Mouse (Mus musculus): ENCODE results near the gene Capn15. TPM values are rescaled to one million over a fixed set of nuclear protein-coding genes. Genes with fewer than 3 reads are reported as not detected.
A peak's percentile ranks its signal among the peaks of the same experiment; 100 is the strongest.

Capn15 gene
- total RNA-seq, 2 experiments from 2014 or later: 5.7 to 9.6 TPM

- no peak for ATAC-seq (replicated peaks; ENCODE audit: low FRiP score, poor library complexity, severe bottlenecking)
Measured at GRCm38 (mm10) chr17:26003864-26004263, 18.3 kb upstream of the Capn15 start.

GRCm38 (mm10) chr17:25998425-25998824 lies 12.8 kb upstream of the Capn15 start:
- no peak for ATAC-seq (replicated peaks; ENCODE audit: low FRiP score, poor library complexity, severe bottlenecking)

GRCm38 (mm10) chr17:25993489-25993888 lies 7.9 kb upstream of the Capn15 start:
- ATAC-seq (replicated peaks; ENCODE audit: low FRiP score, poor library complexity, severe bottlenecking): no peak

- ATAC-seq (replicated peaks; ENCODE audit: low FRiP score, poor library complexity, severe bottlenecking): no peak
Measured at GRCm38 (mm10) chr17:25992274-25992673, 6.7 kb upstream of the Capn15 start.

GRCm38 (mm10) chr17:25990331-25990730 lies 4.7 kb upstream of the Capn15 start:
- ATAC-seq (replicated peaks; ENCODE audit: low FRiP score, poor library complexity, severe bottlenecking): no peak

GRCm38 (mm10) chr17:25984556-25985305 lies 865 bp downstream of the Capn15 start:
- peak; percentile 3; the same call in 1 of the 2 replicates for ATAC-seq (replicated peaks; ENCODE audit: low FRiP score, poor library complexity, severe bottlenecking)

- ATAC-seq (replicated peaks; ENCODE audit: low FRiP score, poor library complexity, severe bottlenecking): no peak
Measured at GRCm38 (mm10) chr17:25984066-25984465, 1.5 kb downstream of the Capn15 start.

GRCm38 (mm10) chr17:25982913-25983312 lies 2.7 kb downstream of the Capn15 start:
- no peak for ATAC-seq (replicated peaks; ENCODE audit: low FRiP score, poor library complexity, severe bottlenecking)

- ATAC-seq (replicated peaks; ENCODE audit: low FRiP score, poor library complexity, severe bottlenecking): no peak
Measured at GRCm38 (mm10) chr17:25980854-25981253, 4.7 kb downstream of the Capn15 start.

GRCm38 (mm10) chr17:25979829-25980738 lies 5.5 kb downstream of the Capn15 start:
- ATAC-seq (replicated peaks; ENCODE audit: low FRiP score, poor library complexity, severe bottlenecking): no peak

GRCm38 (mm10) chr17:25970954-25971707 lies 14.5 kb downstream of the Capn15 start:
- ATAC-seq (replicated peaks; ENCODE audit: low FRiP score, poor library complexity, severe bottlenecking): no peak

GRCm38 (mm10) chr17:25970448-25970847 lies 15.1 kb downstream of the Capn15 start:
- ATAC-seq (replicated peaks; ENCODE audit: low FRiP score, poor library complexity, severe bottlenecking): peak; percentile 44; the same call in 1 of the 2 replicates

GRCm38 (mm10) chr17:25968176-25968575 lies 17.4 kb downstream of the Capn15 start:
- ATAC-seq (replicated peaks; ENCODE audit: low FRiP score, poor library complexity, severe bottlenecking): peak; percentile 58

GRCm38 (mm10) chr17:25967652-25968051 lies 17.9 kb downstream of the Capn15 start:
- ATAC-seq (replicated peaks; ENCODE audit: low FRiP score, poor library complexity, severe bottlenecking): no peak

- no peak for ATAC-seq (replicated peaks; ENCODE audit: low FRiP score, poor library complexity, severe bottlenecking)
Measured at GRCm38 (mm10) chr17:25964271-25964670, 21.3 kb downstream of the Capn15 start.

- ATAC-seq (replicated peaks; ENCODE audit: low FRiP score, poor library complexity, severe bottlenecking): peak; percentile 56
Measured at GRCm38 (mm10) chr17:25962413-25962905, 23.1 kb downstream of the Capn15 start.

- ATAC-seq (replicated peaks; ENCODE audit: low FRiP score, poor library complexity, severe bottlenecking): peak; percentile 88
Measured at GRCm38 (mm10) chr17:25961566-25961965, 24.0 kb downstream of the Capn15 start.

GRCm38 (mm10) chr17:25959630-25960467 lies 25.7 kb downstream of the Capn15 start:
- ATAC-seq (replicated peaks; ENCODE audit: low FRiP score, poor library complexity, severe bottlenecking): no peak
